ENCODE assay signal across 22 mouse cellular contexts in genomic region chr6:115732341-115732928, GRCm38 (mm10). TPM values are rescaled to one million over a fixed set of nuclear protein-coding genes. Genes with fewer than 3 reads are reported as not detected.
DNase-seq lines count a peak whose midpoint lies in the region; ATAC-seq lines count a peak whose summit lies in the region.
"Had no signal": no experiment of that assay in that cellular context is flagged by ENCODE, and none has a peak within 500 bp of the region (broad histone marks: within the 10 kb centered on the region; RNA-seq: fewer than 3 reads in every experiment).

No protein-coding gene starts in this region.

- H3K27ac ChIP-seq in kidney, embryonic 14.5 days (ENCODE audit: low read depth, low read length): no peak overlapping the region
- H3K27ac ChIP-seq in neural tube, embryonic 12.5 days: no peak overlapping the region
- no peak overlapping the region for H3K27ac ChIP-seq in stomach, embryonic 16.5 days (ENCODE audit: low read length)
- H3K27ac ChIP-seq: embryonic facial prominence, embryonic 12.5 days; heart, embryonic 15.5 days; kidney, embryonic 15.5 days; limb, embryonic 15.5 days; liver, embryonic 15.5 days; midbrain, embryonic 13.5 days had no signal

- no peaks in the 10 kb centered on the region for H3K27me3 ChIP-seq in kidney, embryonic 14.5 days (ENCODE audit: control insufficient read depth, insufficient read depth, low read length)
- no peaks in the 10 kb centered on the region for H3K27me3 ChIP-seq in neural tube, embryonic 12.5 days (replicated peaks)
- H3K27me3 ChIP-seq in stomach, embryonic 16.5 days (ENCODE audit: control insufficient read depth, insufficient read depth, low read length): no peaks in the 10 kb centered on the region
- H3K27me3 ChIP-seq: embryonic facial prominence, embryonic 12.5 days; heart, embryonic 15.5 days; kidney, embryonic 15.5 days; limb, embryonic 15.5 days; liver, embryonic 15.5 days; midbrain, embryonic 13.5 days had no signal

- no peaks in the 10 kb centered on the region for H3K36me3 ChIP-seq in kidney, embryonic 14.5 days (ENCODE audit: control insufficient read depth, insufficient read depth, low read length)
- no peaks in the 10 kb centered on the region for H3K36me3 ChIP-seq in neural tube, embryonic 12.5 days
- H3K36me3 ChIP-seq in stomach, embryonic 16.5 days (ENCODE audit: control insufficient read depth, insufficient read depth, low read length): no peaks in the 10 kb centered on the region
- H3K36me3 ChIP-seq: embryonic facial prominence, embryonic 12.5 days; G1E; heart, embryonic 15.5 days; kidney, embryonic 15.5 days; limb, embryonic 15.5 days; liver, embryonic 15.5 days; midbrain, embryonic 13.5 days had no signal

- no peak overlapping the region for H3K4me3 ChIP-seq in kidney, embryonic 14.5 days (ENCODE audit: low read length)
- no peak overlapping the region for H3K4me3 ChIP-seq in neural tube, embryonic 12.5 days
- H3K4me3 ChIP-seq in stomach, embryonic 16.5 days (replicated peaks; ENCODE audit: low read length): no peak overlapping the region
- H3K4me3 ChIP-seq: embryonic facial prominence, embryonic 12.5 days; heart, embryonic 15.5 days; kidney, embryonic 15.5 days; limb, embryonic 15.5 days; liver, embryonic 15.5 days; midbrain, embryonic 13.5 days; myocyte had no signal

- no peak for DNase-seq in kidney, postnatal 36 days
- DNase-seq in neural tube, embryonic 10.5 days (ENCODE audit: extremely low spot score, low spot score): no peak
- DNase-seq in WW6 (ENCODE audit: low read depth, low spot score): peak; percentile 83
- DNase-seq in heart, postnatal 36 days: no peak
- no peak for DNase-seq in thymus, postnatal 36 days
- DNase-seq: cerebellum, adult 9-10 months; forebrain, postnatal 0 days; gastrocnemius, postnatal 36 days; thymus, postnatal 4 days had no signal

- no peak for ATAC-seq in kidney, embryonic 14.5 days (ENCODE audit: low FRiP score, low TSS enrichment)
- ATAC-seq in neural tube, embryonic 12.5 days (ENCODE audit: low FRiP score, low read depth): 0 out of 2 replicates have a peak, but pooled peaks have one; percentile 7
- 0 out of 2 replicates have a peak, but pooled peaks have one; percentile 27 for ATAC-seq in stomach, embryonic 16.5 days (ENCODE audit: insufficient read depth, low FRiP score)
- ATAC-seq: forebrain, postnatal 0 days; midbrain, embryonic 13.5 days had no signal

- peaks cover 9% of the 10 kb centered on the region; the same call in 1 of the 2 replicates for H3K4me1 ChIP-seq in kidney, embryonic 14.5 days (ENCODE audit: control insufficient read depth, insufficient read depth, low read length)
- no peaks in the 10 kb centered on the region for H3K4me1 ChIP-seq in neural tube, embryonic 12.5 days
- peaks cover 3% of the 10 kb centered on the region; the same call in 1 of the 2 replicates for H3K4me1 ChIP-seq in stomach, embryonic 16.5 days (ENCODE audit: control insufficient read depth, insufficient read depth, low read length)
- H3K4me1 ChIP-seq: liver, embryonic 15.5 days; midbrain, embryonic 13.5 days had no signal

- H3K9ac ChIP-seq in kidney, embryonic 14.5 days (ENCODE audit: low read depth, low read length): 0 out of 2 replicates have a peak overlapping the region, but pooled peaks have one; percentile 7
- H3K9ac ChIP-seq in neural tube, embryonic 12.5 days: no peak overlapping the region
- H3K9ac ChIP-seq in stomach, embryonic 16.5 days (ENCODE audit: low read length): no peak overlapping the region; the same call in 1 of the 2 replicates
- H3K9ac ChIP-seq: embryonic facial prominence, embryonic 12.5 days; forebrain, postnatal 0 days; heart, embryonic 15.5 days; kidney, embryonic 15.5 days; limb, embryonic 15.5 days; liver, embryonic 15.5 days; midbrain, embryonic 13.5 days had no signal

- H3K9me3 ChIP-seq in kidney, embryonic 14.5 days (ENCODE audit: control insufficient read depth, low read length): peaks cover 4% of the 10 kb centered on the region; the same call in 1 of the 2 replicates
- 0 out of 2 replicates have a peak, but pooled peaks cover 7% of the 10 kb centered on the region for H3K9me3 ChIP-seq in neural tube, embryonic 12.5 days
- peaks cover 3% of the 10 kb centered on the region for H3K9me3 ChIP-seq in stomach, embryonic 16.5 days (replicated peaks; ENCODE audit: control insufficient read depth, low read length)
- H3K9me3 ChIP-seq: embryonic facial prominence, embryonic 12.5 days; heart, embryonic 15.5 days; kidney, embryonic 15.5 days; limb, embryonic 15.5 days; liver, embryonic 15.5 days had no signal

- WGBS in kidney, embryonic 14.5 days: 79% methylated on average over 22 of the region's 22 CpGs
- WGBS in neural tube, embryonic 12.5 days: 77% methylated on average over 22 of the region's 22 CpGs
- 76% methylated on average over 22 of the region's 22 CpGs for WGBS in stomach, embryonic 16.5 days

- intact Hi-C loops in heart, postnatal 36 days (cut with DNase I): no loop called here

- H3K4me2 ChIP-seq in kidney, embryonic 14.5 days (replicated peaks; ENCODE audit: low read depth, low read length): no peak overlapping the region
- no peak overlapping the region for H3K4me2 ChIP-seq in neural tube, embryonic 12.5 days (replicated peaks)
- H3K4me2 ChIP-seq in stomach, embryonic 16.5 days (ENCODE audit: low read depth, low read length): no peak overlapping the region
- H3K4me2 ChIP-seq: embryonic facial prominence, embryonic 12.5 days; heart, embryonic 15.5 days; kidney, embryonic 15.5 days; limb, embryonic 15.5 days; liver, embryonic 15.5 days; midbrain, embryonic 13.5 days had no signal

RNA-seq across cellular contexts. Expression of gene Tmem40, which starts 29.8 kb away (rescaled TPM):
- polyA plus RNA-seq in kidney, embryonic 14.5 days (2014; fragmentation: Nextera tagmentation; extraction: Ambion mirVana): 1.4 and 1.8 TPM in 2 replicates
- 1.4 and 1.8 TPM in 2 replicates for polyA plus RNA-seq in neural tube, embryonic 12.5 days (2016; fragmentation: Nextera tagmentation; extraction: Ambion mirVana)
- 34.2 and 42.3 TPM in 2 replicates for polyA plus RNA-seq in stomach, embryonic 16.5 days (2015; fragmentation: Nextera tagmentation; extraction: Ambion mirVana)
- total RNA-seq in heart, postnatal 36 days (2021): under 1 TPM; 0.33 to 0.60 TPM
- polyA plus RNA-seq: C2C12; small intestine, adult 2 months had no signal

RNA-seq across cellular contexts. Expression of gene Cand2, which starts 41.9 kb away (rescaled TPM):
- 24.0 and 36.1 TPM in 2 replicates for polyA plus RNA-seq in kidney, embryonic 14.5 days (2014; fragmentation: Nextera tagmentation; extraction: Ambion mirVana)
- polyA plus RNA-seq in neural tube, embryonic 12.5 days (2016; fragmentation: Nextera tagmentation; extraction: Ambion mirVana): 29.5 and 31.7 TPM in 2 replicates
- polyA plus RNA-seq in stomach, embryonic 16.5 days (2015; fragmentation: Nextera tagmentation; extraction: Ambion mirVana): 19.6 and 22.6 TPM in 2 replicates
- 10 to 100 TPM; 72.4 to 76.5 TPM for total RNA-seq in heart, postnatal 36 days (2021)

RNA-seq across cellular contexts. Expression of gene Raf1, which starts 56.0 kb away (rescaled TPM):
- 85.9 and 125 TPM in 2 replicates for polyA plus RNA-seq in kidney, embryonic 14.5 days (2014; fragmentation: Nextera tagmentation; extraction: Ambion mirVana)
- 158 and 173 TPM in 2 replicates for polyA plus RNA-seq in neural tube, embryonic 12.5 days (2016; fragmentation: Nextera tagmentation; extraction: Ambion mirVana)
- 76.9 and 79.1 TPM in 2 replicates for polyA plus RNA-seq in stomach, embryonic 16.5 days (2015; fragmentation: Nextera tagmentation; extraction: Ambion mirVana)
- 100 to 1,000 TPM; 113 to 115 TPM for total RNA-seq in heart, postnatal 36 days (2021)

Comparison
In these comparisons a context has a peak if more than half of its experiments do, and no peak if none do; other contexts are left out.
1. RNA of gene Tmem40, which starts 29.8 kb away (polyA plus RNA-seq): 34.2 to 42.3 TPM in stomach, embryonic 16.5 days; 1.4 to 1.8 TPM in kidney, embryonic 14.5 days and 1.4 to 1.8 TPM in neural tube, embryonic 12.5 days; every median in the first group is over 10 times any median in the second.